8 mouse cellular contexts compared by ENCODE assay signal in genomic region chr8:70696946-70697345, GRCm38 (mm10). TPM values are rescaled to one million over a fixed set of nuclear protein-coding genes. Genes with fewer than 3 reads are reported as not detected.
A peak's percentile ranks its signal among the peaks of the same experiment; 100 is the strongest.
DNase-seq lines count a peak whose midpoint lies in the region; ATAC-seq lines count a peak whose summit lies in the region.

No protein-coding gene starts in this region.

- H3K9me3 ChIP-seq in lung, embryonic 15.5 days = no peaks in the 10 kb centered on the region
- H3K9me3 ChIP-seq in forebrain, embryonic 11.5 days (ENCODE audit: control insufficient read depth, low read length) = no peaks in the 10 kb centered on the region
- no peaks in the 10 kb centered on the region for H3K9me3 ChIP-seq in intestine, embryonic 15.5 days
- no peaks in the 10 kb centered on the region for H3K9me3 ChIP-seq in neural tube, embryonic 13.5 days

- ATAC-seq in lung, embryonic 15.5 days (ENCODE audit: borderline replicate concordance, extremely low read depth, low FRiP score, low TSS enrichment) = no peak
- no peak for ATAC-seq in forebrain, embryonic 11.5 days (replicated peaks; ENCODE audit: low FRiP score)
- ATAC-seq in intestine, embryonic 15.5 days = no peak
- ATAC-seq in neural tube, embryonic 13.5 days (ENCODE audit: low read depth) = no peak

- H3K4me1 ChIP-seq in lung, embryonic 15.5 days = peaks cover 55% of the 10 kb centered on the region
- H3K4me1 ChIP-seq in forebrain, embryonic 11.5 days (replicated peaks; ENCODE audit: control insufficient read depth, insufficient read depth, low read length) = peaks cover 39% of the 10 kb centered on the region
- peaks cover 46% of the 10 kb centered on the region for H3K4me1 ChIP-seq in intestine, embryonic 15.5 days (replicated peaks)
- peaks cover 55% of the 10 kb centered on the region for H3K4me1 ChIP-seq in neural tube, embryonic 13.5 days (replicated peaks)

- H3K4me2 ChIP-seq in lung, embryonic 15.5 days = peak overlapping the region; percentile 58
- H3K4me2 ChIP-seq in forebrain, embryonic 11.5 days (ENCODE audit: low read depth, low read length, severe bottlenecking) = peak overlapping the region; percentile 48
- peak overlapping the region; percentile 61 for H3K4me2 ChIP-seq in intestine, embryonic 15.5 days (replicated peaks)
- peak overlapping the region; percentile 60 for H3K4me2 ChIP-seq in neural tube, embryonic 13.5 days

- no peak for DNase-seq in lung, adult 18-20 months
- DNase-seq in forebrain, embryonic 11.5 days (ENCODE audit: low spot score) = no peak
- DNase-seq in gastrocnemius, postnatal 25 days = no peak
- DNase-seq in frontal cortex, postnatal 25 days (ENCODE audit: low spot score in 2 of 2) = no peak
- no peak for DNase-seq in layer of hippocampus, adult 8-10 months (ENCODE audit: low spot score in 2 of 2)

- peak overlapping the region; percentile 35; the same call in 1 of the 2 replicates for H3K9ac ChIP-seq in lung, embryonic 15.5 days
- H3K9ac ChIP-seq in forebrain, embryonic 11.5 days (ENCODE audit: low read length) = peak overlapping the region; percentile 56
- peak overlapping the region; percentile 49 for H3K9ac ChIP-seq in intestine, embryonic 15.5 days
- H3K9ac ChIP-seq in neural tube, embryonic 13.5 days = peak overlapping the region; percentile 62

- H3K4me3 ChIP-seq in lung, embryonic 15.5 days = peak overlapping the region; percentile 18
- peak overlapping the region; percentile 11; the same call in 1 of the 2 replicates for H3K4me3 ChIP-seq in forebrain, embryonic 11.5 days (ENCODE audit: low read depth, low read length)
- H3K4me3 ChIP-seq in intestine, embryonic 15.5 days (replicated peaks) = peak overlapping the region; percentile 20
- H3K4me3 ChIP-seq in neural tube, embryonic 13.5 days = peak overlapping the region; percentile 23

- no peaks in the 10 kb centered on the region for H3K36me3 ChIP-seq in lung, embryonic 15.5 days
- no peaks in the 10 kb centered on the region for H3K36me3 ChIP-seq in forebrain, embryonic 11.5 days (ENCODE audit: control insufficient read depth, insufficient read depth, low read length)
- 0 out of 2 replicates have a peak, but pooled peaks cover 4% of the 10 kb centered on the region for H3K36me3 ChIP-seq in intestine, embryonic 15.5 days
- H3K36me3 ChIP-seq in neural tube, embryonic 13.5 days = 0 out of 2 replicates have a peak, but pooled peaks cover under 1% of the 10 kb centered on the region

- H3K27ac ChIP-seq in lung, embryonic 15.5 days = peak overlapping the region; percentile 91
- H3K27ac ChIP-seq in forebrain, embryonic 11.5 days (ENCODE audit: low read depth, low read length) = peak overlapping the region; percentile 44
- H3K27ac ChIP-seq in intestine, embryonic 15.5 days = peak overlapping the region; percentile 91
- peak overlapping the region; percentile 99 for H3K27ac ChIP-seq in neural tube, embryonic 13.5 days (replicated peaks)

- WGBS in lung, embryonic 15.5 days = 34% methylated on average over 4 of the region's 4 CpGs
- WGBS in forebrain, embryonic 11.5 days = 47% methylated on average over 4 of the region's 4 CpGs
- 46% methylated on average over 4 of the region's 4 CpGs for WGBS in intestine, embryonic 15.5 days
- WGBS in neural tube, embryonic 13.5 days = 37% methylated on average over 4 of the region's 4 CpGs

- no peaks in the 10 kb centered on the region for H3K27me3 ChIP-seq in lung, embryonic 15.5 days
- no peaks in the 10 kb centered on the region for H3K27me3 ChIP-seq in forebrain, embryonic 11.5 days (ENCODE audit: control insufficient read depth, insufficient read depth, low read length)
- no peaks in the 10 kb centered on the region for H3K27me3 ChIP-seq in intestine, embryonic 15.5 days (replicated peaks)
- H3K27me3 ChIP-seq in neural tube, embryonic 13.5 days = no peaks in the 10 kb centered on the region

RNA-seq across cellular contexts. Expression of gene Jund, which starts 1.8 kb away (rescaled TPM):
- 49.7 TPM in 2 replicates for polyA plus RNA-seq in lung, embryonic 15.5 days (2015; fragmentation: Nextera tagmentation; extraction: Ambion mirVana)
- 128 and 157 TPM in 2 replicates for polyA plus RNA-seq in forebrain, embryonic 11.5 days (2014; fragmentation: Nextera tagmentation; extraction: Ambion mirVana)
- polyA plus RNA-seq in intestine, embryonic 15.5 days (2015; fragmentation: Nextera tagmentation; extraction: Ambion mirVana) = 83.7 and 88.8 TPM in 2 replicates
- polyA plus RNA-seq in neural tube, embryonic 13.5 days (2015; fragmentation: Nextera tagmentation; extraction: Ambion mirVana) = 108 and 112 TPM in 2 replicates
- total RNA-seq in gastrocnemius, postnatal 25 days (2021) = 10 to 100 TPM; 54.5 to 68.6 TPM
- total RNA-seq in layer of hippocampus, adult 8-10 months (2022) = 100 to 1,000 TPM; 149 to 190 (median 160) TPM

RNA-seq across cellular contexts. Expression of gene Iqcn, which starts 6.3 kb away (rescaled TPM):
- 0.02 TPM in 1 of 2 replicates, not detected in the other for polyA plus RNA-seq in lung, embryonic 15.5 days (2015; fragmentation: Nextera tagmentation; extraction: Ambion mirVana)
- polyA plus RNA-seq in forebrain, embryonic 11.5 days (2014; fragmentation: Nextera tagmentation; extraction: Ambion mirVana) = not detected in 2 replicates
- polyA plus RNA-seq in intestine, embryonic 15.5 days (2015; fragmentation: Nextera tagmentation; extraction: Ambion mirVana) = not detected in 2 replicates
- 0.08 and 0.17 TPM in 2 replicates for polyA plus RNA-seq in neural tube, embryonic 13.5 days (2015; fragmentation: Nextera tagmentation; extraction: Ambion mirVana)
- total RNA-seq in gastrocnemius, postnatal 25 days (2021) = not detected
- total RNA-seq in layer of hippocampus, adult 8-10 months (2022) = under 1 TPM in 2 of 4 experiments, not detected in 2; 0.14 to 0.16 TPM

RNA-seq across cellular contexts. Expression of gene Gm3336, which starts 21.4 kb away (rescaled TPM):
- polyA plus RNA-seq in lung, embryonic 15.5 days (2015; fragmentation: Nextera tagmentation; extraction: Ambion mirVana) = not detected in 2 replicates
- polyA plus RNA-seq in forebrain, embryonic 11.5 days (2014; fragmentation: Nextera tagmentation; extraction: Ambion mirVana) = not detected in 2 replicates
- 2.1 and 2.5 TPM in 2 replicates for polyA plus RNA-seq in intestine, embryonic 15.5 days (2015; fragmentation: Nextera tagmentation; extraction: Ambion mirVana)
- polyA plus RNA-seq in neural tube, embryonic 13.5 days (2015; fragmentation: Nextera tagmentation; extraction: Ambion mirVana) = not detected in 2 replicates
- total RNA-seq in gastrocnemius, postnatal 25 days (2021) = not detected
- total RNA-seq in layer of hippocampus, adult 8-10 months (2022) = not detected

RNA-seq across cellular contexts. Expression of gene Lsm4, which starts 23.9 kb away (rescaled TPM):
- polyA plus RNA-seq in lung, embryonic 15.5 days (2015; fragmentation: Nextera tagmentation; extraction: Ambion mirVana) = 268 and 320 TPM in 2 replicates
- polyA plus RNA-seq in forebrain, embryonic 11.5 days (2014; fragmentation: Nextera tagmentation; extraction: Ambion mirVana) = 318 and 346 TPM in 2 replicates
- polyA plus RNA-seq in intestine, embryonic 15.5 days (2015; fragmentation: Nextera tagmentation; extraction: Ambion mirVana) = 286 and 323 TPM in 2 replicates
- polyA plus RNA-seq in neural tube, embryonic 13.5 days (2015; fragmentation: Nextera tagmentation; extraction: Ambion mirVana) = 214 and 215 TPM in 2 replicates
- total RNA-seq in gastrocnemius, postnatal 25 days (2021) = 10 to 100 TPM; 57.7 to 66.0 TPM
- 10 to 100 TPM; 57.1 to 66.2 (median 64.1) TPM for total RNA-seq in layer of hippocampus, adult 8-10 months (2022)

RNA-seq across cellular contexts. Expression of gene Pde4c, which starts 26.6 kb away (rescaled TPM):
- 0.08 and 0.16 TPM in 2 replicates for polyA plus RNA-seq in lung, embryonic 15.5 days (2015; fragmentation: Nextera tagmentation; extraction: Ambion mirVana)
- polyA plus RNA-seq in forebrain, embryonic 11.5 days (2014; fragmentation: Nextera tagmentation; extraction: Ambion mirVana) = 0.13 and 0.37 TPM in 2 replicates
- 0.21 and 0.53 TPM in 2 replicates for polyA plus RNA-seq in intestine, embryonic 15.5 days (2015; fragmentation: Nextera tagmentation; extraction: Ambion mirVana)
- polyA plus RNA-seq in neural tube, embryonic 13.5 days (2015; fragmentation: Nextera tagmentation; extraction: Ambion mirVana) = 0.18 and 0.26 TPM in 2 replicates
- total RNA-seq in gastrocnemius, postnatal 25 days (2021) = 1 to 10 TPM; 1.6 to 2.3 TPM
- total RNA-seq in layer of hippocampus, adult 8-10 months (2022) = 1 to 10 TPM; 1.1 to 2.9 (median 1.5) TPM

Comparison
In these comparisons a context has a peak if more than half of its experiments do, and no peak if none do; other contexts are left out.
1. H3K27ac ChIP-seq: peak in every context shown above with its lines; median percentile 99 in neural tube, embryonic 13.5 days; 91 in lung, embryonic 15.5 days; 91 in intestine, embryonic 15.5 days; 44 in forebrain, embryonic 11.5 days.